Mouse (Mus musculus) embryonic facial prominence, embryonic 15.5 days (tissue): ENCODE measurements around the gene Opcml. TPM values are rescaled to one million over a fixed set of nuclear protein-coding genes. Genes with fewer than 3 reads are reported as not detected.

Experiments
- ATAC-seq: fragments of 200-750 bp; cut with Nextera tagmentation; 2 replicates; pipeline ENCODE4 v1.8.0; 2017; ENCODE audit warnings: low read depth, moderate TSS enrichment; ENCODE audit not compliant: insufficient number of reproducible peaks, low FRiP score, low TSS enrichment
- H3K27ac ChIP-seq: fragments of 300-500 bp; sonication (generic); replicated peaks from 2 replicates; pipeline ENCODE4 v1.5.1; 2015; ENCODE audit warnings: mild to moderate bottlenecking, inconsistent platforms
- H3K27me3 ChIP-seq: fragments of 300-500 bp; sonication (generic); 2 replicates; pipeline ENCODE4 v1.6.1; 2015; ENCODE audit warnings: inconsistent platforms
- H3K36me3 ChIP-seq: fragments of 300-500 bp; sonication (generic); 2 replicates; pipeline ENCODE4 v1.6.1; 2015; ENCODE audit warnings: mild to moderate bottlenecking, inconsistent platforms
- H3K4me1 ChIP-seq: fragments of 300-500 bp; sonication (generic); 2 replicates; pipeline ENCODE4 v1.6.1; 2015; ENCODE audit warnings: inconsistent platforms
- H3K4me2 ChIP-seq: fragments of 300-500 bp; sonication (generic); replicated peaks from 2 replicates; pipeline ENCODE4 v1.6.1; 2015; ENCODE audit warnings: mild to moderate bottlenecking, inconsistent platforms
- H3K4me3 ChIP-seq: fragments of 300-500 bp; sonication (generic); replicated peaks from 2 replicates; pipeline ENCODE4 v1.5.1; 2015; ENCODE audit warnings: mild to moderate bottlenecking, inconsistent platforms
- H3K9ac ChIP-seq: fragments of 300-500 bp; sonication (generic); 2 replicates; pipeline ENCODE4 v1.6.1; 2015; ENCODE audit warnings: inconsistent platforms
- H3K9me3 ChIP-seq: fragments of 300-500 bp; sonication (generic); replicated peaks from 2 replicates; pipeline ENCODE4 v1.6.1; 2016; ENCODE audit warnings: inconsistent platforms
- WGBS: fragments of 180-500 bp; shearing (Covaris S2); methylation state at CpG from one replicate; pipeline ENCODE4 v1.1.7; 2015; 5-methylcytosine and 5-hydroxymethylcytosine counted together
- microRNA-seq: library from miRNA; unstranded; fragments of <30 nt; microRNA quantifications from one replicate; pipeline ENCODE4, GENCODE M21; 2016; ENCODE audit warnings: borderline number of aligned reads
- polyA plus RNA-seq: library from polyadenylated mRNA; unstranded; fragments of >200 nt; fragmentation: Nextera tagmentation; extraction: Ambion mirVana; gene quantifications from 2 replicates; pipeline ENCODE4 v1.2.1, GENCODE M21; 2015

The Opcml gene
- polyA plus RNA-seq, 1 experiment from 2014 or later: 5.7 TPM

- H3K4me2 ChIP-seq: no peak overlapping the region
- no peaks in the 10 kb centered on the region for H3K36me3 ChIP-seq
- H3K4me1 ChIP-seq: no peaks in the 10 kb centered on the region
- no peak overlapping the region for H3K27ac ChIP-seq
- no peak for ATAC-seq
- H3K9ac ChIP-seq: no peak overlapping the region
- H3K9me3 ChIP-seq: no peaks in the 10 kb centered on the region
- no peak overlapping the region for H3K4me3 ChIP-seq
- H3K27me3 ChIP-seq: no peaks in the 10 kb centered on the region
- WGBS: 60% methylated on average over 2 of the region's 2 CpGs
Measured at GRCm38 (mm10) chr9:28932069-28932468, 1141.5 kb downstream of the Opcml start.

GRCm38 (mm10) chr9:28937163-28937562 is 1146.6 kb downstream of the Opcml start:
- ATAC-seq: no peak
- H3K4me2 ChIP-seq: no peak overlapping the region
- 74% methylated on average over 6 of the region's 6 CpGs for WGBS

GRCm38 (mm10) chr9:28937980-28938379 is 1147.4 kb downstream of the Opcml start:
- no peaks in the 10 kb centered on the region for H3K36me3 ChIP-seq
- H3K27me3 ChIP-seq: no peaks in the 10 kb centered on the region
- no peak overlapping the region for H3K4me2 ChIP-seq
- H3K4me3 ChIP-seq: no peak overlapping the region
- H3K9ac ChIP-seq: no peak overlapping the region
- no peaks in the 10 kb centered on the region for H3K9me3 ChIP-seq
- no peak overlapping the region for H3K27ac ChIP-seq
- 49% methylated on average over 2 of the region's 2 CpGs for whole genome bisulfite sequencing
- H3K4me1 ChIP-seq: no peaks in the 10 kb centered on the region
- ATAC-seq: no peak

More at GRCm38 (mm10) chr9:28937163-28937562, 1146.6 kb downstream of the Opcml start:
- H3K36me3 ChIP-seq: no peaks in the 10 kb centered on the region
- H3K27me3 ChIP-seq: no peaks in the 10 kb centered on the region
- H3K9me3 ChIP-seq: no peaks in the 10 kb centered on the region
- no peaks in the 10 kb centered on the region for H3K4me1 ChIP-seq
- no peak overlapping the region for H3K9ac ChIP-seq
- H3K4me3 ChIP-seq: no peak overlapping the region
- H3K27ac ChIP-seq: no peak overlapping the region

- Histone ChIP-seq H3K4me2 (no peak overlapping the region), H3K36me3 (no peaks in the 10 kb centered on the region), H3K27me3 (no peaks in the 10 kb centered on the region), H3K27ac (no peak overlapping the region), H3K9ac (no peak overlapping the region), H3K4me1 (no peaks in the 10 kb centered on the region), H3K4me3 (no peak overlapping the region), H3K9me3 (no peaks in the 10 kb centered on the region)
- ATAC-seq: no peak
Measured at GRCm38 (mm10) chr9:28940901-28941300, 1150.3 kb downstream of the Opcml start.

GRCm38 (mm10) chr9:28969455-28969854 is 1178.9 kb downstream of the Opcml start:
- Histone ChIP-seq H3K4me2 (no peak overlapping the region), H3K4me3 (no peak overlapping the region), H3K9ac (no peak overlapping the region), H3K9me3 (no peaks in the 10 kb centered on the region), H3K36me3 (no peaks in the 10 kb centered on the region), H3K4me1 (no peaks in the 10 kb centered on the region), H3K27me3 (no peaks in the 10 kb centered on the region), H3K27ac (no peak overlapping the region)
- no peak for ATAC-seq
- whole genome bisulfite sequencing: 72% methylated on average over 1 of the region's 1 CpGs

Small RNAs within 50 kb of the gene (microRNA-seq; reads per million reads assigned to microRNA genes)
- not detected for gene Gm44316
